Comparison of ENCODE assay signal across 21 mouse cellular contexts in the genomic region with DNA sequence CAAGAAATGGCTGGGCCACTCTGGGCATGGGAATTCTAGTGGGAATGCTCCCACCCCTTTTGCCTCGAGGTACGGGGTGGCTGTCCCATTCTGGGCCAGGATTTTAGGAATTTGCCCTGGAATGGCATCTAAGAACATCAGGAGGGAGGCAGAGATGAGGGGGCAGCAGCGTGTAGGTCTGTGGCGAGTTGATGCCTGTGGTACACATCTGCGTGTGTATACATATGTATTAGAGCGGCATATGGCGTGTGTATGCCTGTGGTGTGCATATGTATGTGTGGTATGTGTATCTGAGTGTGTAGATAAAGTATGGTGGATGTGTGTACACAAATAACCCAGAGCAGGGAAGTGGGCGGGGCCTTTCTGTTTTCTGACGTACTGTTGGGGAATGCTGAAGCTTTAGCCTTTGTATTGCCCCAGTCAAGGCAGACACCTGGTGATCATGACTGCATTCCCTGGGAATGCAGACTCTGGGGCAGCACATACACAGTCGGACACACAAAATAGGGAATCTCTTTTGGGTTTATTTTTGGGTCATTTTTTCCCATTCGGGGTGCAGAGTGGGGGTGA. TPM values are rescaled to one million over a fixed set of nuclear protein-coding genes. Genes with fewer than 3 reads are reported as not detected.
DNase-seq lines count a peak whose midpoint lies in the region; TF ChIP-seq lines count a peak whose summit lies in the region.
"Had no signal": no experiment of that assay in that cellular context is flagged by ENCODE, and none has a peak within 500 bp of the region (broad histone marks: within the 10 kb centered on the region; RNA-seq: fewer than 3 reads in every experiment).

No protein-coding gene starts in this region.

- H3K4me3 ChIP-seq in gastrocnemius, adult 2 months = no peak overlapping the region
- no peak overlapping the region for H3K4me3 ChIP-seq in left cerebral cortex, adult 2 months
- H3K4me3 ChIP-seq in macrophage (ENCODE audit: inconsistent target) = no peak overlapping the region
- H3K4me3 ChIP-seq: forebrain, embryonic 12.5 days; limb, embryonic 13.5 days had no signal

- H3K27ac ChIP-seq in gastrocnemius, adult 2 months = peak overlapping the region; percentile 94
- peak overlapping the region; percentile 40 for H3K27ac ChIP-seq in left cerebral cortex, adult 2 months
- peak overlapping the region; percentile 36 for H3K27ac ChIP-seq in macrophage
- H3K27ac ChIP-seq: forebrain, embryonic 12.5 days; limb, embryonic 13.5 days had no signal

- no peak for TF ChIP-seq CTCF in gastrocnemius, adult 2 months (IDR thresholded peaks at IDR 0.05)
- TF ChIP-seq CTCF in left cerebral cortex, adult 2 months (IDR thresholded peaks at IDR 0.05) = no peak

- intact Hi-C loops in gastrocnemius, adult 2 months (cut with DNase I) = no loop called here
- intact Hi-C loops in left cerebral cortex, adult 2 months (cut with DNase I) = no loop called here
- intact Hi-C loops in left cerebral cortex, postnatal 25 days (cut with DNase I) = no loop called here

- no peak for DNase-seq in gastrocnemius, adult 2 months
- no peak for DNase-seq in gastrocnemius, postnatal 10 days
- DNase-seq in left cerebral cortex, adult 2 months (ENCODE audit: extremely low spot score in 1 of 2, low spot score in 2 of 2) = no peak
- DNase-seq in left cerebral cortex, postnatal 25 days (ENCODE audit: low spot score in 2 of 2) = no peak
- peak; percentile 89 for DNase-seq in Muller cell, postnatal 12 days (ENCODE audit: inconsistent ontology term)
- no peak for DNase-seq in thymus, postnatal 14 days
- DNase-seq in thymus, postnatal 25 days = no peak
- DNase-seq: embryo, embryonic 11 days; kidney, adult 8-10 months; kidney, postnatal 36 days; layer of hippocampus, adult 9-11 months; lung, adult 18-20 months; thymus, adult 2 months had no signal

- H3K79me2 ChIP-seq in macrophage (ENCODE audit: inconsistent target) = no peaks in the 10 kb centered on the region

- 86% methylated on average over 11 of the region's 11 CpGs for WGBS in macrophage (ENCODE audit: missing documents)

- H3K36me3 ChIP-seq in macrophage (ENCODE audit: inconsistent target) = no peaks in the 10 kb centered on the region
- H3K36me3 ChIP-seq: forebrain, embryonic 12.5 days; limb, embryonic 13.5 days had no signal

RNA-seq across cellular contexts. Expression of gene Xirp1, which starts 10.1 kb away (rescaled TPM):
- 100 to 1,000 TPM in 1 of 2 experiments, 10 to 100 TPM in 1; 70.1 to 116 TPM for total RNA-seq in gastrocnemius, adult 2 months (2021)
- total RNA-seq in gastrocnemius, postnatal 10 days (2021) = 10 to 100 TPM; 58.2 to 84.6 TPM
- under 1 TPM; 0.14 to 0.20 TPM for total RNA-seq in left cerebral cortex, adult 2 months (2021)
- total RNA-seq in left cerebral cortex, postnatal 25 days (2021) = under 1 TPM; 0.11 TPM
- not detected for total RNA-seq in macrophage (2018; cell fraction: chromatin; rRNA removed)
- total RNA-seq in macrophage (2018; cell fraction: cytosol; rRNA removed) = not detected
- total RNA-seq in macrophage (2018; cell fraction: nucleus; rRNA removed) = not detected
- polyA plus RNA-seq in macrophage (2018) = not detected in 3 replicates
- total RNA-seq: CH12.LX; megakaryocyte progenitor cell, adult 5-6 weeks had no signal
- polyA plus RNA-seq: hindbrain, embryonic 11.5 days; inflammation-experienced regulatory T-cells, adult 6 months; midbrain, embryonic 16.5 days had no signal

RNA-seq across cellular contexts. Expression of gene Csrnp1, which starts 28.9 kb away (rescaled TPM):
- 10 to 100 TPM in 1 of 2 experiments, 1 to 10 TPM in 1; 5.9 to 12.0 TPM for total RNA-seq in gastrocnemius, adult 2 months (2021)
- total RNA-seq in gastrocnemius, postnatal 10 days (2021) = 1 to 10 TPM; 2.6 to 3.4 TPM
- total RNA-seq in left cerebral cortex, adult 2 months (2021) = 10 to 100 TPM; 28.7 to 31.3 TPM
- total RNA-seq in left cerebral cortex, postnatal 25 days (2021) = 10 to 100 TPM; 14.2 to 16.1 TPM
- 100 to 1,000 TPM in 15 of 26 experiments, 10 to 100 TPM in 10, 1 to 10 TPM in 1; 10.0 to 493 (median 150) TPM for total RNA-seq in macrophage (2018; cell fraction: chromatin; rRNA removed)
- total RNA-seq in macrophage (2018; cell fraction: cytosol; rRNA removed) = 100 to 1,000 TPM in 12 of 26 experiments, 10 to 100 TPM in 13, 1 to 10 TPM in 1; 8.5 to 831 (median 91.1) TPM
- 100 to 1,000 TPM in 18 of 26 experiments, 10 to 100 TPM in 8; 12.4 to 779 (median 246) TPM for total RNA-seq in macrophage (2018; cell fraction: nucleus; rRNA removed)
- 5.0 to 8.4 TPM (median 8.0 TPM) in 3 replicates for polyA plus RNA-seq in macrophage (2018)

RNA-seq across cellular contexts. Expression of gene Cx3cr1, which starts 56.3 kb away (rescaled TPM):
- under 1 TPM; 0.15 to 0.20 TPM for total RNA-seq in gastrocnemius, adult 2 months (2021)
- total RNA-seq in gastrocnemius, postnatal 10 days (2021) = 1 to 10 TPM; 2.0 to 3.2 TPM
- total RNA-seq in left cerebral cortex, adult 2 months (2021) = 10 to 100 TPM; 28.6 to 30.9 TPM
- 10 to 100 TPM; 33.5 to 33.7 TPM for total RNA-seq in left cerebral cortex, postnatal 25 days (2021)
- total RNA-seq in macrophage (2018; cell fraction: chromatin; rRNA removed) = 1 to 10 TPM in 1 of 26 experiments, under 1 TPM in 7, not detected in 18; 0.17 to 5.4 (median 0.26) TPM
- total RNA-seq in macrophage (2018; cell fraction: cytosol; rRNA removed) = under 1 TPM; 0.17 to 0.76 (median 0.39) TPM
- 1 to 10 TPM in 4 of 26 experiments, under 1 TPM in 21, not detected in 1; 0.30 to 2.9 (median 0.58) TPM for total RNA-seq in macrophage (2018; cell fraction: nucleus; rRNA removed)
- 0.66 to 3.0 TPM (median 0.75 TPM) in 3 replicates for polyA plus RNA-seq in macrophage (2018)
- total RNA-seq: CH12.LX had no signal

Comparison
In these comparisons a context has a peak if more than half of its experiments do, and no peak if none do; other contexts are left out.
1. H3K27ac ChIP-seq: peak in every context shown above with its lines; median percentile 94 in gastrocnemius, adult 2 months; 40 in left cerebral cortex, adult 2 months; 36 in macrophage.
2. RNA of gene Xirp1, which starts 10.1 kb away (total RNA-seq): 70.1 to 116 TPM in gastrocnemius, adult 2 months and 58.2 to 84.6 TPM in gastrocnemius, postnatal 10 days; 0.14 to 0.20 TPM in left cerebral cortex, adult 2 months and 0.11 TPM in left cerebral cortex, postnatal 25 days; every median in the first group is over 10 times any median in the second.
3. RNA of gene Cx3cr1, which starts 56.3 kb away (total RNA-seq): 33.5 to 33.7 TPM in left cerebral cortex, postnatal 25 days and 28.6 to 30.9 TPM in left cerebral cortex, adult 2 months; 2.0 to 3.2 TPM in gastrocnemius, postnatal 10 days and 0.15 to 0.20 TPM in gastrocnemius, adult 2 months; every median in the first group is over 4 times any median in the second.